Mouse (Mus musculus): ENCODE measurements around the gene Pxmp4.

DNA sequence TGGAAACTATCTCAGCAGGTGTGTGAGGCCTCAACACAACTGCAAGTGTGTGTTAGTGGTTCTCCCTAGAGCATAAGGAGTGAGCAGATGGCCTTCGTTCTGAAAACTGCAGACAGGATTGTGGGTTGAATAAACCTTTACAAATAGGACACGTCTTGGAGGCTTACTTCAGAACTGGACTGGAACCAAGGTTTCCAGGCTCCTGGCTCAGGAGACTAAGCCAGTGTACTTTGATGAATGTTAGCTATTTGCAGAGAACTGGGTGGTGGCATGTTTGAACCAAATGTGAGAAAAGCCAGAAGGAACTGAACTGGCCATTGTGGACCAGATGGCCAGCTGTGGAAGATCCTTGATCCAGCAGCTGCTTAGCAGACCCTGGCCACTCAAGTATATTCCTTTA, 65.2 kb downstream of the Pxmp4 start:
- TF ChIP-seq CTCF (IDR thresholded peaks at IDR 0.05; ENCODE audit: low read depth) (no peak), EP300 (IDR thresholded peaks at IDR 0.05; ENCODE audit: low read depth) (no peak)
